Mouse (Mus musculus) CD4-positive helper T cell, adult 2 months (primary cell): ENCODE results near the gene Thap12.

ENCODE experiments used
- DNase-seq: peaks from one replicate; pipeline ENCODE4 v3.0.0-alpha.2; 2012; ENCODE audit warnings: low read depth, missing footprints, low spot score

Gene Thap12

GRCm38 (mm10) chr7:98698041-98698440, 4.9 kb upstream of the Thap12 start:
- no peak for DNase-seq

- peak; percentile 46 for DNase-seq
These were observed 4.3 kb upstream of the Thap12 start for GRCm38 (mm10) chr7:98698590-98698989.

- DNase-seq, result peak; percentile 21
These were observed 1.1 kb upstream of the Thap12 start for GRCm38 (mm10) chr7:98701771-98702170.

- peak; percentile 70 for DNase-seq
These were observed 520 bp downstream of the Thap12 start for GRCm38 (mm10) chr7:98703365-98703881.

GRCm38 (mm10) chr7:98704276-98704675, 1.4 kb downstream of the Thap12 start:
- DNase-seq, result no peak

- no peak for DNase-seq
These were observed 10.8 kb downstream of the Thap12 start for GRCm38 (mm10) chr7:98713661-98714060.

- peak; percentile 47 for DNase-seq
These were observed 14.5 kb downstream of the Thap12 start for GRCm38 (mm10) chr7:98717438-98717837.

GRCm38 (mm10) chr7:98719761-98720160, 16.9 kb downstream of the Thap12 start:
- DNase-seq, result no peak

GRCm38 (mm10) chr7:98720731-98721130, 17.8 kb downstream of the Thap12 start:
- no peak for DNase-seq

- no peak for DNase-seq
These were observed 18.3 kb downstream of the Thap12 start for GRCm38 (mm10) chr7:98721172-98721571.

- no peak for DNase-seq
These were observed 18.7 kb downstream of the Thap12 start for GRCm38 (mm10) chr7:98721623-98722022.

GRCm38 (mm10) chr7:98725686-98726195, 22.8 kb downstream of the Thap12 start:
- DNase-seq, result no peak

- DNase-seq, result no peak
These were observed 25.1 kb downstream of the Thap12 start for GRCm38 (mm10) chr7:98727986-98728385.

- no peak for DNase-seq
These were observed 25.6 kb downstream of the Thap12 start for GRCm38 (mm10) chr7:98728499-98728898.

GRCm38 (mm10) chr7:98729661-98730271, 26.9 kb downstream of the Thap12 start:
- DNase-seq, result no peak

GRCm38 (mm10) chr7:98733958-98734357, 31.1 kb downstream of the Thap12 start:
- DNase-seq, result no peak

- DNase-seq, result no peak
These were observed 32.0 kb downstream of the Thap12 start for GRCm38 (mm10) chr7:98734876-98735275.

GRCm38 (mm10) chr7:98736780-98737550, 34.1 kb downstream of the Thap12 start:
- no peak for DNase-seq

- no peak for DNase-seq
These were observed 37.5 kb downstream of the Thap12 start for GRCm38 (mm10) chr7:98740363-98740762.

GRCm38 (mm10) chr7:98743312-98743711, 40.4 kb downstream of the Thap12 start:
- peak; percentile 61 for DNase-seq

GRCm38 (mm10) chr7:98750404-98750803, 47.5 kb downstream of the Thap12 start:
- no peak for DNase-seq

GRCm38 (mm10) chr7:98752680-98753079, 49.8 kb downstream of the Thap12 start:
- DNase-seq, result no peak

- DNase-seq, result no peak
These were observed 53.1 kb downstream of the Thap12 start for GRCm38 (mm10) chr7:98756050-98756449.
